Mouse (Mus musculus) embryonic facial prominence, embryonic 15.5 days (tissue): ENCODE measurements around the gene Mov10. TPM values are rescaled to one million over a fixed set of nuclear protein-coding genes. Genes with fewer than 3 reads are reported as not detected.
"Not testable (repeated sequence)": the region's sequence is repeated elsewhere in the genome, so short reads cannot be mapped to it uniquely, and the experiment has no call there.

Source experiments
- ATAC-seq: fragments of 200-750 bp; cut with Nextera tagmentation; 2 replicates; pipeline ENCODE4 v1.8.0; 2017; ENCODE audit warnings: low read depth, moderate TSS enrichment; ENCODE audit not compliant: insufficient number of reproducible peaks, low FRiP score, low TSS enrichment
- H3K27ac ChIP-seq: fragments of 300-500 bp; sonication (generic); replicated peaks from 2 replicates; pipeline ENCODE4 v1.5.1; 2015; ENCODE audit warnings: mild to moderate bottlenecking, inconsistent platforms
- H3K27me3 ChIP-seq: fragments of 300-500 bp; sonication (generic); 2 replicates; pipeline ENCODE4 v1.6.1; 2015; ENCODE audit warnings: inconsistent platforms
- H3K36me3 ChIP-seq: fragments of 300-500 bp; sonication (generic); 2 replicates; pipeline ENCODE4 v1.6.1; 2015; ENCODE audit warnings: mild to moderate bottlenecking, inconsistent platforms
- H3K4me1 ChIP-seq: fragments of 300-500 bp; sonication (generic); 2 replicates; pipeline ENCODE4 v1.6.1; 2015; ENCODE audit warnings: inconsistent platforms
- H3K4me2 ChIP-seq: fragments of 300-500 bp; sonication (generic); replicated peaks from 2 replicates; pipeline ENCODE4 v1.6.1; 2015; ENCODE audit warnings: mild to moderate bottlenecking, inconsistent platforms
- H3K4me3 ChIP-seq: fragments of 300-500 bp; sonication (generic); replicated peaks from 2 replicates; pipeline ENCODE4 v1.5.1; 2015; ENCODE audit warnings: mild to moderate bottlenecking, inconsistent platforms
- H3K9ac ChIP-seq: fragments of 300-500 bp; sonication (generic); 2 replicates; pipeline ENCODE4 v1.6.1; 2015; ENCODE audit warnings: inconsistent platforms
- H3K9me3 ChIP-seq: fragments of 300-500 bp; sonication (generic); replicated peaks from 2 replicates; pipeline ENCODE4 v1.6.1; 2016; ENCODE audit warnings: inconsistent platforms
- WGBS: fragments of 180-500 bp; shearing (Covaris S2); methylation state at CpG from one replicate; pipeline ENCODE4 v1.1.7; 2015; 5-methylcytosine and 5-hydroxymethylcytosine counted together
- polyA plus RNA-seq: library from polyadenylated mRNA; unstranded; fragments of >200 nt; fragmentation: Nextera tagmentation; extraction: Ambion mirVana; gene quantifications from 2 replicates; pipeline ENCODE4 v1.2.1, GENCODE M21; 2015

Mov10 gene
- polyA plus RNA-seq, 1 experiment from 2014 or later = 44.7 TPM

DNA sequence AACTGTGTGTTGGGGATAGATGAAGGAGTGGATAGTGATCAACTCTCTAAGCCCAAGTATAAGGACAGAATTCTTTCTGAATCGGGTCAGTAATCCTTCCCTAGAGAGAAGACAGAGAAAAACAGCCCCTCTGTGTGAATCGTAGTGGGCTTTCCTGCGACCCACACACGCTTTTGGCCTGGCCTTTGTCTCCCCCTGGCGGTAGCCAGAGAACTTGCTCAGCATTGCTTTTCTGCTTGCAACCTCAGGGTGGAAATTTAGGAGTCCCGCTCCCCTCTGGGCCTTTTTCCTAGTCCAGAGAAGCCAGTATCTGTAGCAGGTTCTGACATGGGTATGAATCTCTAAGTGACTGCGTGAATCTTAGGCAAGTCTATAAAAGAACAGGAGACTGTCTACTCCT, 38.4 kb downstream of the Mov10 start:
- Histone ChIP-seq H3K9ac (no peak overlapping the region), H3K4me3 (no peak overlapping the region), H3K4me1 (peaks cover 29% of the 10 kb centered on the region), H3K4me2 (no peak overlapping the region), H3K27me3 (peaks cover 82% of the 10 kb centered on the region), H3K36me3 (no peaks in the 10 kb centered on the region), H3K9me3 (no peaks in the 10 kb centered on the region), H3K27ac (no peak overlapping the region)
- ATAC-seq = no peak
- 1% methylated on average over 7 of the region's 7 CpGs for WGBS

DNA sequence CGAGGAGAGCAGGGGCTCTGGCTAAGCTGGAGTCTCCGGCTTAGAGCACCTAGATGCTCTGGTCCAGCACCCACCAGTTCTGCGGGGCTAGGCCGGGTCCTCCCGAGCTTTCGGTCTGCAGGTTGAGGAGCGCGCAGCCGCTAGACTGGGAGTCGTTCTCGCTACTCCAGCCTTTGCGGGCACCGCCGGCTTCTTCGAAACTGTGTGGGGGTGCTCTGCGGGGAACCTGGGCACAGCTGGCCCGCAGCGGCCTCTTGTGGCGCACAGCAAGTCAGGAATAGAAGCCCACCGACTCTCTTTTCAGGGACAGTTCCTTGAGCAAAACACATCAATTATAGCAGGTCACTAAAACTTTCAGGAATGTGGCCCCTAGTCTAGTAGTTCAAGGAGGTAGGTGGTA, 41.0 kb downstream of the Mov10 start:
- ATAC-seq = no peak

GRCm38 (mm10) chr3:104773301-104773700, 45.1 kb downstream of the Mov10 start:
- H3K27me3 ChIP-seq = peaks cover 25% of the 10 kb centered on the region
- no peaks in the 10 kb centered on the region for H3K9me3 ChIP-seq
- no peak for ATAC-seq
- peaks cover 14% of the 10 kb centered on the region for H3K4me1 ChIP-seq
- H3K9ac ChIP-seq = no peak overlapping the region
- no peak overlapping the region for H3K4me2 ChIP-seq
- no peak overlapping the region for H3K4me3 ChIP-seq
- H3K36me3 ChIP-seq = no peaks in the 10 kb centered on the region
- no peak overlapping the region for H3K27ac ChIP-seq
- WGBS = 84% methylated on average over 7 of the region's 7 CpGs

More for the DNA sequence above, 41.0 kb downstream of the Mov10 start:
- Histone ChIP-seq H3K27me3 (peaks cover 64% of the 10 kb centered on the region), H3K36me3 (no peaks in the 10 kb centered on the region), H3K9me3 (no peaks in the 10 kb centered on the region), H3K4me1 (peaks cover 29% of the 10 kb centered on the region), H3K9ac (peak overlapping the region; percentile 23; the same call in 1 of the 2 replicates), H3K4me3 (peak overlapping the region; percentile 36), H3K27ac (no peak overlapping the region), H3K4me2 (peak overlapping the region; percentile 61)
- WGBS = 2% methylated on average over 20 of the region's 20 CpGs

DNA sequence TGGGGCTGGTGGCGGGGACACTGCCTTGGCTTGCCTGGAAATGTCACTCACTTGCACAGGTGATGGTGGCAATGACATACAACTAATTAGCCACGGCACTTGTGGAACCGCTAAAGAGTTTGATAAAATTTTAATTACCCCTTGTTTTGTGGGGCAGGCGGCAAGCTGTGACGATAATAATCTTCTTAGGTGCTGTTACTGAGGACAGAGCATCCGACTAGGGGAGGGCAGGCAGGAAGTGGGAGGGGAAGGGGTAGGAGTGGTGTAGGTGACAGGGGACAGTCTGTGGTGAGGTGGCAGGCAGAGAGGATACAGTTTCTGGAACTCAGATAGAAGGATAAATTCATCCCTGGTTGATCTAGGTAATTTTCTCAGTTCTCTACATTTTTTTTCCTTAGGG, 46.9 kb downstream of the Mov10 start:
- H3K9ac ChIP-seq = no peak overlapping the region
- peaks cover 10% of the 10 kb centered on the region for H3K27me3 ChIP-seq
- no peak overlapping the region for H3K4me3 ChIP-seq
- no peak overlapping the region for H3K4me2 ChIP-seq
- H3K36me3 ChIP-seq = no peaks in the 10 kb centered on the region
- 50% methylated on average over 6 of the region's 6 CpGs for WGBS
- H3K4me1 ChIP-seq = peaks cover 5% of the 10 kb centered on the region
- no peak overlapping the region for H3K27ac ChIP-seq
- H3K9me3 ChIP-seq = no peaks in the 10 kb centered on the region
- no peak for ATAC-seq

- Histone ChIP-seq H3K36me3 (no peaks in the 10 kb centered on the region), H3K4me3 (no peak overlapping the region), H3K9me3 (no peaks in the 10 kb centered on the region), H3K27ac (0 out of 2 replicates have a peak overlapping the region, but pooled peaks have one; percentile 23), H3K9ac (no peak overlapping the region), H3K4me1 (peaks cover 5% of the 10 kb centered on the region), H3K27me3 (peaks cover 5% of the 10 kb centered on the region), H3K4me2 (no peak overlapping the region)
- WGBS = 32% methylated on average over 3 of the region's 3 CpGs
- ATAC-seq = peak; percentile 45; the same call in 1 of the 2 replicates
Observed at GRCm38 (mm10) chr3:104770918-104771317, 47.4 kb downstream of the Mov10 start.

- H3K4me1 ChIP-seq = peaks cover 5% of the 10 kb centered on the region
- 61% methylated on average over 10 of the region's 10 CpGs for WGBS
- H3K27me3 ChIP-seq = no peaks in the 10 kb centered on the region
- no peak for ATAC-seq
- H3K9ac ChIP-seq = no peak overlapping the region
- no peak overlapping the region for H3K27ac ChIP-seq
- no peak overlapping the region for H3K4me3 ChIP-seq
- no peak overlapping the region for H3K4me2 ChIP-seq
- H3K36me3 ChIP-seq = no peaks in the 10 kb centered on the region
- H3K9me3 ChIP-seq = no peaks in the 10 kb centered on the region
Observed at GRCm38 (mm10) chr3:104770035-104770434, 48.3 kb downstream of the Mov10 start.

GRCm38 (mm10) chr3:104769135-104769534, 49.2 kb downstream of the Mov10 start:
- 48% methylated on average over 3 of the region's 3 CpGs for WGBS
- Histone ChIP-seq H3K4me2 (no peak overlapping the region), H3K4me1 (peaks cover 5% of the 10 kb centered on the region), H3K9ac (no peak overlapping the region), H3K36me3 (no peaks in the 10 kb centered on the region), H3K4me3 (no peak overlapping the region), H3K27ac (no peak overlapping the region), H3K9me3 (no peaks in the 10 kb centered on the region), H3K27me3 (no peaks in the 10 kb centered on the region)
- no peak for ATAC-seq

DNA sequence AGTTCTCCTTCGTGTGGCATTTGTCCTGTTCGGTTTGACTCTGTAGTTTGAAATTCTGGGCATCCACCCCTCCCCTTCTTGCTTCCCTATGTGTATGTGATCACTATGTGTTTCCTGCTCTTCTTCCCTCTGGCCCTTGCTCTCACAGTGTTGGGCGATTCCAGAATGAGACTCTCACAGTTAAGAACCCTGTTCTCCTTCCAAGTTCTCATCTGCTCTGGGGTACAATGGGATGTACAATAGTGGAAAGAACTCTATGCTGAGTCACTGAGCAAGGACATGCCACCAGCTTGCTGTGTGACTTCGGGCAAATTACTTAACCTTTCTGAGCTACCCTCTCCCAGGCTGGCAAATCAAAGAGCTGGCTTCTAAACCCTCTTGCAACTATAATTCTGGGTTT, 50.6 kb downstream of the Mov10 start:
- Histone ChIP-seq H3K4me1 (peaks cover 5% of the 10 kb centered on the region), H3K4me3 (no peak overlapping the region), H3K27ac (no peak overlapping the region), H3K9ac (no peak overlapping the region), H3K36me3 (no peaks in the 10 kb centered on the region), H3K9me3 (no peaks in the 10 kb centered on the region), H3K4me2 (no peak overlapping the region), H3K27me3 (no peaks in the 10 kb centered on the region)
- WGBS = 74% methylated on average over 4 of the region's 4 CpGs
- ATAC-seq = no peak

DNA sequence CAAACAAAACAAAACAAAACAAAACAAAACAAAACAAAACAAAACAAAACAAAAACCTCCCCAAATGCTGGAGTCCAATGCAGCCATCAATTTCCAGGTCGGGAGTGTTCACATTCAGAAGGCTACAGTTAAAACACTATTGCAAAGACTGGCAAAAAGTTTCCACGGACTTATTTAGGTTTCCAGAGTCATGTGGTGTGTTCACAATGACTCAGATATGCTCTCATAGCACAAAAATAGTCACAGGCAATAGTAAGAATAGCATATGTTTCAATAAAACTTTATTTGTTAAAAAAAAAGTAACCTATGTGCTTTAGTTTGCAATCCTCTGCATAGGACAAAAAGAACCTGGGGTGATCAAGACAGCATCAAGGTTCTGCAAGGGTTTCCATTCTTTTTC, 51.2 kb downstream of the Mov10 start:
- Histone ChIP-seq H3K4me2 (no peak overlapping the region), H3K27ac (no peak overlapping the region), H3K4me3 (no peak overlapping the region), H3K27me3 (no peaks in the 10 kb centered on the region), H3K9me3 (no peaks in the 10 kb centered on the region), H3K36me3 (no peaks in the 10 kb centered on the region), H3K4me1 (peaks cover 5% of the 10 kb centered on the region), H3K9ac (no peak overlapping the region)
- no peak for ATAC-seq
- WGBS = 55% methylated on average over 2 of the region's 2 CpGs

GRCm38 (mm10) chr3:104765021-104765420, 53.3 kb downstream of the Mov10 start:
- ATAC-seq = no peak
- WGBS = 23% methylated on average over 4 of the region's 4 CpGs
- Histone ChIP-seq H3K9ac (no peak overlapping the region), H3K4me1 (no peaks in the 10 kb centered on the region), H3K36me3 (no peaks in the 10 kb centered on the region), H3K27ac (no peak overlapping the region), H3K27me3 (no peaks in the 10 kb centered on the region), H3K4me3 (no peak overlapping the region), H3K9me3 (no peaks in the 10 kb centered on the region), H3K4me2 (no peak overlapping the region)

DNA sequence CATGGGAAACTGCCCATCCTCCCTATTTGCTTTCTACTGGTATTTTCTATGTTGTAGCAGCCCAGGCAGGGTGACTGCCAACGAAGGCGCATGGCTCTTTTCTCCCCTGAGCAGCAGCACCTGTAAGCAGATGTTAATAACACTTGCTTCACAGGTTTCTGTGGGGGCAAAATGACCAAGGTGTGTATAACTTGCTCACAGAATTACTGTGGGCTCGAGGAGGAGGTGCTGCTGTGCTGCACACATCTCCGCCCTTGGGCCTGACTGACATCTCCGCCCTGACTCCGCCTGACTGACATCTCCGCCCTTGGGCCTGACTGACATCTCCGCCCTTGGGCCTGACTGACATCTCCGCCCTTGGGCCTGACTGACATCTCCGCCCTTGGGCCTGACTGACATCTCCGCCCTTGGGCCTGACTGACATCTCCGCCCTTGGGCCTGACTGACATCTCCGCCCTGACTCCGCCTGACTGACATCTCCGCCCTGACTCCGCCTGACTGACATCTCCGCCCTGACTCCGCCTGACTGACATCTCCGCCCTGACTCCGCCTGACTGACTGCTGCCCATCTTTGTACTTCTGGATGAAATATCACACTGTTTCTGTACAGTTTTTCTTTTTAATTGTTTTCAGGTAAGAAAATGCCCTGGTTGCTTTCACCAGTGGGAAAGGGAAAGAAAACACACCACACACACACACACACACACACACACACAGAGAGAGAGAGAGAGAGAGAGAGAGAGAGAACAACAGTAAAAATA, 56.1 kb downstream of the Mov10 start:
- H3K4me2 ChIP-seq = 0 out of 2 replicates have a peak overlapping the region, but pooled peaks have one; percentile 6

DNA sequence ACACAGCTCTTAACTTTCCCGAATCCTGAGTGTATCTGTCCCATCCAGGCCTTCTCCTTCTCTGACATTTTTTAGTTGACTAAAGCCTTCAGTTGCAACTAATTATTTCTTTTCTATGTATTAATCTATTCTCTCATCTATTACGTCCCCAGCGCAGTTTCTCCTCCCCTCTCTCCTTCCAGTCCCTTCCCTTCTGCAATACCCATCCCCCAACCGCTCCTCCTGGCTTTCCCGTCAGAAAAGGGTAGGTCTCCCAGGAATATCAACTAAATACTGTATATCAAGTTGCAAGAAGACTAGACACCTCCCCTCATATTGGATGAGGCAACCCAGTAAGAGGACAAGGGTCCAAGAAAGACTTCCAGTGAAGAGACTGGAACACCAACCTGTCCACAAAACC, 59.5 kb downstream of the Mov10 start:
- Histone ChIP-seq H3K9me3 (no peaks in the 10 kb centered on the region), H3K36me3 (no peaks in the 10 kb centered on the region), H3K27ac (no peak overlapping the region), H3K4me2 (peak overlapping the region; percentile 60), H3K27me3 (no peaks in the 10 kb centered on the region), H3K4me1 (peaks cover 7% of the 10 kb centered on the region; the same call in 1 of the 2 replicates), H3K4me3 (peak overlapping the region; percentile 40), H3K9ac (no peak overlapping the region)
- 11% methylated on average over 5 of the region's 5 CpGs for whole genome bisulfite sequencing
- ATAC-seq = no peak

More for the DNA sequence above, 56.1 kb downstream of the Mov10 start:
- not testable (repeated sequence) for H3K36me3 ChIP-seq, H3K4me3 ChIP-seq, H3K27ac ChIP-seq, H3K9ac ChIP-seq, H3K27me3 ChIP-seq, H3K9me3 ChIP-seq, H3K4me1 ChIP-seq, ATAC-seq
- WGBS = 20% methylated on average over 20 of the region's 20 CpGs
